Mouse (Mus musculus) heart, embryonic 15.5 days (tissue): ENCODE measurements at regions not wholly inside any gene's neighbourhood (a gene's known extent, or its start where the extent isn't known, plus 50 kb on each side); places are given as distances from the start of the nearest gene placed in this dataset.

Experiments used
- ATAC-seq: fragments of 200-750 bp; cut with Nextera tagmentation; replicated peaks from 2 replicates; pipeline ENCODE4 v1.8.0; 2017; ENCODE audit warnings: low read depth, moderate TSS enrichment; ENCODE audit not compliant: insufficient number of reproducible peaks, insufficient read depth, low FRiP score
- H3K27ac ChIP-seq: fragments of 300-500 bp; sonication (generic); 2 replicates; pipeline ENCODE4 v1.5.1; 2015; ENCODE audit warnings: mild to moderate bottlenecking, inconsistent platforms
- H3K27me3 ChIP-seq: fragments of 300-500 bp; sonication (generic); 2 replicates; pipeline ENCODE4 v1.6.1; 2015; ENCODE audit warnings: inconsistent platforms
- H3K36me3 ChIP-seq: fragments of 300-500 bp; sonication (generic); 2 replicates; pipeline ENCODE4 v1.6.1; 2015; ENCODE audit warnings: mild to moderate bottlenecking, inconsistent platforms
- H3K4me1 ChIP-seq: fragments of 300-500 bp; sonication (generic); replicated peaks from 2 replicates; pipeline ENCODE4 v1.6.1; 2015; ENCODE audit warnings: inconsistent platforms
- H3K4me2 ChIP-seq: fragments of 300-500 bp; sonication (generic); 2 replicates; pipeline ENCODE4 v1.6.1; 2015; ENCODE audit warnings: inconsistent platforms, mild to moderate bottlenecking, moderate library complexity
- H3K4me3 ChIP-seq: fragments of 300-500 bp; sonication (generic); 2 replicates; pipeline ENCODE4 v1.5.1; 2015; ENCODE audit warnings: mild to moderate bottlenecking, inconsistent platforms
- H3K9ac ChIP-seq: fragments of 300-500 bp; sonication (generic); 2 replicates; pipeline ENCODE4 v1.6.1; 2015; ENCODE audit warnings: mild to moderate bottlenecking, inconsistent platforms
- H3K9me3 ChIP-seq: fragments of 300-500 bp; sonication (generic); replicated peaks from 2 replicates; pipeline ENCODE4 v1.6.1; 2016; ENCODE audit warnings: inconsistent platforms
- WGBS: fragments of 180-500 bp; shearing (Covaris S2); methylation state at CpG from one replicate; pipeline ENCODE4 v1.1.7; 2015; ENCODE audit warnings: mixed read lengths; 5-methylcytosine and 5-hydroxymethylcytosine counted together

- H3K36me3 ChIP-seq = no peaks in the 10 kb centered on the region
- ATAC-seq = no peak
- H3K4me1 ChIP-seq = peaks cover 8% of the 10 kb centered on the region
- no peak overlapping the region for H3K4me3 ChIP-seq
- no peaks in the 10 kb centered on the region for H3K27me3 ChIP-seq
- H3K9me3 ChIP-seq = no peaks in the 10 kb centered on the region
- H3K27ac ChIP-seq = no peak overlapping the region
- 62% methylated on average over 2 of the region's 2 CpGs for WGBS
- H3K4me2 ChIP-seq = no peak overlapping the region
- no peak overlapping the region for H3K9ac ChIP-seq
These were observed 183.6 kb downstream of the Gxylt1 start for GRCm38 (mm10) chr15:93091396-93091795.

DNA sequence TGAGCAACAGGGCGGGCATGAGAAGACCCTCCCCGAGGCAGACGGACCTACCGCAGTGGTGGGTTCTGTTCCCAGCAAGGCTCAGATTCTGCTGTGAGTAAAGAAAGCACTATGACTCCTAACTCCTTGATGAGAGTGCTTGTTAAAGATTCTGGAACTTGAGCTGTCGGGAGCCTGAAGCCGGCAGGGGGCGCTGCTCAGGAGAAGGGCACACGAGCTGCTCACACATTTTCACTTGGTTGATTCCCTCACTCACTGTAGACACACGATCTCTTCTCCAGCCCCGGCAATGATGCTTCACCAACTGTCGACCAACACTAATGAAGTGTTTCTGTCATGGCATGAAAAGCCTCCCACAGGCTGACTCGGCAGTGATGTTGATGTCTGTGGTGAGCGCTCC is 185.6 kb downstream of the Gxylt1 start:
- Histone ChIP-seq H3K9me3 (no peaks in the 10 kb centered on the region), H3K27ac (no peak overlapping the region), H3K4me3 (no peak overlapping the region), H3K9ac (no peak overlapping the region), H3K4me2 (no peak overlapping the region), H3K4me1 (peaks cover under 1% of the 10 kb centered on the region; the same call in 1 of the 2 replicates), H3K27me3 (no peaks in the 10 kb centered on the region), H3K36me3 (no peaks in the 10 kb centered on the region)
- ATAC-seq = no peak
- WGBS = 23% methylated on average over 13 of the region's 13 CpGs

DNA sequence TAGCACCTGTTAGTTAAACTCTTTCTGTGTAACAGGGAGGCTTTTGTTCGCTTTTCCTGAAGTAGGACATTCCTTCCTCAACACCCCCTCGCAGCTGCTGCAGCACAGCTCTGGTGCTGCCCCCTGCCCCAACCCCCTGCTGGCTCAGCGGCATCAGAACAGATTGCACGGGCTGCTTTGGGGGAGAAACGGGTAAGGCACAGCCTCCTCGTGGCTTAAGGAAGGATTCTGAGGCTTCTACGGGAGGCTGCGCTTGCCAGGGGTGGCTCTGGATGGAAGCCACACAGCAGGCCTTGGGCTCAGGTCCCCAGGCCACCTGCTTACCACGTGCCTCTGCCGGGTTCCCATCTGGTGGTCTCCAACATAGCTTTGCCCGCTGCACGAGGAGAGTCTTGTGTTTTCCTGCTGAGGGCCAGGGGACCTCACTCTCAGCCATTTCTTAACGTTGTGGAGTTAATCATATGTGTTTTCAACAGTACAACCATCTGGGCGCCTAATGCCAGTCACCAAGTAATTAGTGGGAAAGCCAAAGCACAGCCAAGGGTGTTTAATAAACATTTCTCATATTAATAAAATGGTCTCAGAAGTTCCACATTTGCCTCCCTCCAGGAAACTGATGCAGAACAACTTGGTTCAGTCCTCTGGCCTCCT is 189.9 kb downstream of the Gxylt1 start:
- no peaks in the 10 kb centered on the region for H3K9me3 ChIP-seq
- 53% methylated on average over 14 of the region's 14 CpGs for WGBS
- no peak for ATAC-seq
- H3K4me3 ChIP-seq = no peak overlapping the region
- H3K27ac ChIP-seq = no peak overlapping the region
- no peaks in the 10 kb centered on the region for H3K27me3 ChIP-seq
- H3K36me3 ChIP-seq = no peaks in the 10 kb centered on the region
- no peak overlapping the region for H3K9ac ChIP-seq
- no peaks in the 10 kb centered on the region for H3K4me1 ChIP-seq
- no peak overlapping the region for H3K4me2 ChIP-seq

DNA sequence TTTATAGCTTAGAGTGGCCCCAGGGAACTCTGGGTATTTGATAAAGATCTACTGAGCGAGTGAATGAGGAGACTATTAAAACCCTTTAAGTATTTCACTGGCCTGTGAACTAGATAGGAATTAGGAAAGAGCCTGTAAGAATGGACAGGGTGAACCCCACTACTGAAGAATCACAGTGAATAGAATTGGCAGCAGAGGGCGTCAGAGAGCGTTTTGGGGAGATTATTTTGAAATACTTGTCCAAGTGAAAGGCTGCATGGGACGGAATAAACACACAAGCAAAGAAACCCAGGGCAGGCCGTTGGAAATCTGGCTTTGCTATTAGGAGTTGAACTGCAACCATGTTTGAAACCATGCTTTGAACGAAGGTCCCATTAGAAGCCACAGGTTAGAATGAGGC is 200.9 kb downstream of the Gxylt1 start:
- H3K9ac ChIP-seq = no peak overlapping the region
- no peaks in the 10 kb centered on the region for H3K4me1 ChIP-seq
- 58% methylated on average over 6 of the region's 6 CpGs for WGBS
- no peak overlapping the region for H3K4me2 ChIP-seq
- H3K4me3 ChIP-seq = no peak overlapping the region
- H3K27me3 ChIP-seq = no peaks in the 10 kb centered on the region
- H3K9me3 ChIP-seq = no peaks in the 10 kb centered on the region
- no peaks in the 10 kb centered on the region for H3K36me3 ChIP-seq
- no peak for ATAC-seq
- H3K27ac ChIP-seq = no peak overlapping the region

GRCm38 (mm10) chr15:93062213-93063131 is 212.5 kb downstream of the Gxylt1 start:
- WGBS = 71% methylated on average over 10 of the region's 10 CpGs
- no peaks in the 10 kb centered on the region for H3K9me3 ChIP-seq
- no peak for ATAC-seq

DNA sequence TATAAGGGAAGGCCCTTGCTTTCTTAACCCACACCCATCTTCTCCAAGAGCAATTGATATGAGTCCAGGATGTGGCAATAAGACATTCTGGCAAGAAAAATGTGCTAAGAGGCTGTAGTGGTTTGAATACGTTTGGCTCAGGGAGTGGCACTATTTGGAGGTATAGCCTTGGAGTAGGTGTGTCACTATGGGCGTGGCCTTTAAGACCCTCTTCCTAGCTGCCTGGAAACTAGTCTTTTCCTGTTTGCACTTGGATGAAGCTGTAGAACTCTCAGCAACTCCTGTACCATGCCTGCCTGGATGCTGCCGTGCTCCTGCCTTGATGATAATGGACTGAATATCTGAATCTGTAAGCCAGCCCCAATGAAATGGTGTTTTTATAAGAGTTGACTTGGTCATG is 221.5 kb downstream of the Gxylt1 start:
- Histone ChIP-seq H3K36me3 (no peaks in the 10 kb centered on the region), H3K9ac (no peak overlapping the region), H3K27me3 (no peaks in the 10 kb centered on the region), H3K4me2 (no peak overlapping the region), H3K4me3 (no peak overlapping the region), H3K27ac (no peak overlapping the region), H3K4me1 (no peaks in the 10 kb centered on the region), H3K9me3 (no peaks in the 10 kb centered on the region)
- 73% methylated on average over 3 of the region's 3 CpGs for WGBS
- ATAC-seq = no peak

More at GRCm38 (mm10) chr15:93062213-93063131, 212.5 kb downstream of the Gxylt1 start:
- no peak overlapping the region for H3K4me3 ChIP-seq
- H3K9ac ChIP-seq = no peak overlapping the region
- no peaks in the 10 kb centered on the region for H3K27me3 ChIP-seq
- no peak overlapping the region for H3K27ac ChIP-seq
- no peaks in the 10 kb centered on the region for H3K36me3 ChIP-seq
- H3K4me1 ChIP-seq = no peaks in the 10 kb centered on the region
- H3K4me2 ChIP-seq = no peak overlapping the region

GRCm38 (mm10) chr15:93027185-93027584 is 247.8 kb downstream of the Gxylt1 start:
- WGBS = 55% methylated on average over 6 of the region's 6 CpGs
- H3K4me1 ChIP-seq = peaks cover 8% of the 10 kb centered on the region; the same call in 1 of the 2 replicates
- H3K4me3 ChIP-seq = no peak overlapping the region
- H3K9me3 ChIP-seq = no peaks in the 10 kb centered on the region
- no peak for ATAC-seq
- no peak overlapping the region for H3K27ac ChIP-seq
- H3K9ac ChIP-seq = no peak overlapping the region
- H3K36me3 ChIP-seq = no peaks in the 10 kb centered on the region
- no peaks in the 10 kb centered on the region for H3K27me3 ChIP-seq
- H3K4me2 ChIP-seq = no peak overlapping the region

GRCm38 (mm10) chr15:93026456-93027078 is 248.4 kb downstream of the Gxylt1 start:
- no peak for ATAC-seq
- Histone ChIP-seq H3K9me3 (no peaks in the 10 kb centered on the region), H3K4me2 (no peak overlapping the region), H3K27ac (no peak overlapping the region), H3K9ac (no peak overlapping the region), H3K4me1 (peaks cover 8% of the 10 kb centered on the region; the same call in 1 of the 2 replicates), H3K4me3 (no peak overlapping the region), H3K27me3 (no peaks in the 10 kb centered on the region), H3K36me3 (no peaks in the 10 kb centered on the region)
- 34% methylated on average over 11 of the region's 11 CpGs for WGBS

GRCm38 (mm10) chr15:93025791-93026190 is 249.2 kb downstream of the Gxylt1 start:
- H3K36me3 ChIP-seq = no peaks in the 10 kb centered on the region
- no peak overlapping the region for H3K4me2 ChIP-seq
- no peaks in the 10 kb centered on the region for H3K27me3 ChIP-seq
- 32% methylated on average over 9 of the region's 9 CpGs for WGBS
- no peak for ATAC-seq
- no peak overlapping the region for H3K4me3 ChIP-seq
- no peak overlapping the region for H3K9ac ChIP-seq
- H3K9me3 ChIP-seq = no peaks in the 10 kb centered on the region
- H3K27ac ChIP-seq = no peak overlapping the region
- H3K4me1 ChIP-seq = peaks cover 8% of the 10 kb centered on the region; the same call in 1 of the 2 replicates

GRCm38 (mm10) chr15:93024171-93024570 is 250.8 kb downstream of the Gxylt1 start:
- Histone ChIP-seq H3K36me3 (no peaks in the 10 kb centered on the region), H3K9me3 (no peaks in the 10 kb centered on the region), H3K4me3 (no peak overlapping the region), H3K9ac (no peak overlapping the region), H3K4me1 (peaks cover 8% of the 10 kb centered on the region; the same call in 1 of the 2 replicates), H3K4me2 (no peak overlapping the region), H3K27ac (no peak overlapping the region), H3K27me3 (no peaks in the 10 kb centered on the region)
- ATAC-seq = no peak
- WGBS = 36% methylated on average over 6 of the region's 6 CpGs

- Histone ChIP-seq H3K9me3 (no peaks in the 10 kb centered on the region), H3K27ac (no peak overlapping the region), H3K4me1 (peaks cover 4% of the 10 kb centered on the region), H3K36me3 (no peaks in the 10 kb centered on the region), H3K4me3 (no peak overlapping the region), H3K9ac (no peak overlapping the region), H3K27me3 (no peaks in the 10 kb centered on the region; the same call in 1 of the 2 replicates), H3K4me2 (no peak overlapping the region)
- ATAC-seq = no peak
- WGBS = 78% methylated on average over 5 of the region's 5 CpGs
These were observed 263.8 kb downstream of the Gxylt1 start for GRCm38 (mm10) chr15:93011166-93011565.
